Mouse (Mus musculus): ENCODE results near the gene Slc22a5.

Gene Slc22a5

GRCm38 (mm10) chr11:53842161-53842581, 49.3 kb downstream of the Slc22a5 start:
- intact Hi-C loops (cut with DNase I): no loop called here

DNA sequence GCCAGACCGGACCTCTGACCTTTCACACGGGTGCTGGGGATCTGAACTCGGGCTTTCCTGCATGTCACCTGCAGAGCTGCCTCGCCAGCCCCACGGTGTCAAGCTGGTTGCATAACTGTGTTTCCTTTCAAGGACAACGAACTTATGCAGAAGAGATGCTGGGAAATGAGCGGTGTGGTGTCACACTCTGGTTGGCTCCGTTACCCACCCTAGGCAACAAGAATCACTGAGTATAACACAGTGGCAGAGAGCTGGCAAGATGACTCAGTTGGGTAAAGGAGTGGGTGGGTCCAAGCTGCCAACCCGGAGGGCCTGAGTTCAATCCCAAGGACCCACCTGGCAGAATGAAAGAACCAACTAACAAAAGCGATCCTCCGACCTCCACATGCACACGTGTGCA, 49.9 kb downstream of the Slc22a5 start:
- intact Hi-C loops (cut with DNase I): no loop called here

DNA sequence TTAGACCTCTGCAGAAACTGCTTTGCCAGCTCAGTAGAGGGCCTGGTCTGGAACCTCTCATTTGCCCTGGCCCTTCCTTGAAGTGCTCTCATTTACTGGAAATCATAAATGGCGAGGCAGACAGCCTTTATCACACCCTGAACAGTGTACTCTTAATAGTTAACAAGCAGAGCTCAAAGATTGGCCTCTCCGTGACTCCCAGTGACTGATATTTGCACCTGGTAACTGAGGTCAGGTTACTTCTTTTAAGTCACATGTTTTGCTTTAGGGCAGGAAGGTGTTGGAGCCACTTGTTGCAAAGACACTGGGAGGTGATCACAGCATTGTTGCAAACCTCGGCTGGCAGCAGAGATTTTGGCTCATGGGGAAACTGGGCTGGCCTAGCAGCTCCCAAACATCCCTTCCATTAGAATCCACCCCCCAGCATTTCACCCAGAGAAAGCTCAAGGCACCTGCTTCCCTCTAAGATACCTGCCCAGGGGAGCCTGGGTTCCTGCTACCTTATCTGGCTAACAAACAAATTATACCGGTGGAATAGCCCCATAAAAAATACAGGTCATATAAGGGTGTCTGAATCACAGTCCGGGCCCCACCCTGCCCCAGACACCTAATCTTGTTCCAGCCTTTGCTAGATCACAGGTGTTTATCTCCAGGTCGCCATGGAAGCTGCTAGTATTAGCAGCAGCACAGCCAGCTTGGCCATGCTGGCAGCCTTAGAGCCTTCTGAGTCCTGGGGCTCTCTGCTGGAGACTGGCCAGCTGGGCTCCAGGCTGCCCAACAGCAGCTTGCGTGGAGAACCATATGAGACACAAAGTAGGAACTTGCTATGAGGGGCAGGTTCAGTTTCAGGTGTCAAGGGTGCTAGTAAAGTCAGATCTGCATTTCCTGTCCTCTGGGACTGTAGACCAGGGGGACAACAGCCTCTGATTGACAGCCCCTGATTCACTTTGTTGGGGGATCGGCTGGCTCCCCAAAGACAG, 51.5 kb downstream of the Slc22a5 start:
- intact Hi-C loops (cut with DNase I): no loop called here

DNA sequence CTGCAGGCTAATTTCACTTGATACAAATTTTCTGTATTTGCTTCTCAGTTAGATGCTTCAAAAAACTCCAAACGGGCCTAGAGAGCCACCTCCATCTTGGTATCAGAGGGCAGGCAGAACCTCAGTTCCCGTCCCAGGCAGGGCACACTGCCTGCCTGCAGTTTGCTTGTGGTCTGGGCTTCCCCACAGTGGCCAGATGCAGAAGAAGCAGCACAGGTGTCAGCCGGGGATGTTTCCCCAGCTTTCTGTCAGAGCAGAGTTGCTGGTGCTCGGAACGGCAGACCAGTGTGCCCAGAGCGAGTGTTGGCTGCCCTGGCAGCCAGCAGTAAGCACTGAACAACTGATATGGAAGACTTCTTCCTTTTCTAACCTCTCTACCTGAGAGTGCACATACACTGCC, 52.3 kb downstream of the Slc22a5 start:
- intact Hi-C loops (cut with DNase I): no loop called here

- intact Hi-C loops (cut with DNase I): no loop called here
These were observed 53.7 kb downstream of the Slc22a5 start for GRCm38 (mm10) chr11:53837731-53838130.

DNA sequence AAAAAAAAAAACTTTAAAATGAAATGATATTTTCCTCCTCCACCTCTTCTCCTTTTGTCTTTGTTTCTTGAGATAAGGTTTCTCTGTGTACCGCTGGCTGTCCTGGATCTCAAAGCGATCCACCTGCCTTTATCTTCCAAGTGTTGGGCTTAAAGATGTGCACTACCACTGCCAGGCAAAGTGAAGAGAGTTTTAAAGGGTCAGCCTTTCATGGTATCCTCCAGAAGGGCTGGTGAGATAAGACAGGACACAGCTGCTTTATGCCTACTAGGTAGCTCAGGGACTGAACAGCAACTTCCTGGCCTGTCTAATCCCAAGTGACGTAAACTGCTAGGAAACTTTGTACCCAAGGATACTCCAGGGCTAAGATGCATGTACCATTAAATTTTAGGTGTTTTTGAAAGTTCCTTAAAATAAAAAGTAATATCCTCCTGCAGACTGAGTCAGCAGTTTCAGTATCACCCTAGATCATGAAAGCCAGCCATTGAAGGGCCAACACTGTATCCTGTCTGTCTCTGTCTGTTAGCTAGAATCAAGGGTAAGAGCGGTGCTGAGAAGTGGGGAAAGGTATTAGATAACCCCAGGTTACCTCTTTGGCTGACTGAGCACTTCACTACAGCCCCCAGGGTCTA, 56.0 kb downstream of the Slc22a5 start:
- intact Hi-C loops (cut with DNase I): no loop called here

- intact Hi-C loops (cut with DNase I): no loop called here
These were observed 66.1 kb downstream of the Slc22a5 start for GRCm38 (mm10) chr11:53825409-53825808.

GRCm38 (mm10) chr11:53821945-53822338, 69.5 kb downstream of the Slc22a5 start:
- intact Hi-C loops (cut with DNase I): no loop called here

- intact Hi-C loops (cut with DNase I): no loop called here
These were observed 70.1 kb downstream of the Slc22a5 start for GRCm38 (mm10) chr11:53821230-53821944.

GRCm38 (mm10) chr11:53820516-53821170, 70.8 kb downstream of the Slc22a5 start:
- intact Hi-C loops (cut with DNase I): no loop called here

- intact Hi-C loops (cut with DNase I): no loop called here
These were observed 71.9 kb downstream of the Slc22a5 start for GRCm38 (mm10) chr11:53819511-53819910.

DNA sequence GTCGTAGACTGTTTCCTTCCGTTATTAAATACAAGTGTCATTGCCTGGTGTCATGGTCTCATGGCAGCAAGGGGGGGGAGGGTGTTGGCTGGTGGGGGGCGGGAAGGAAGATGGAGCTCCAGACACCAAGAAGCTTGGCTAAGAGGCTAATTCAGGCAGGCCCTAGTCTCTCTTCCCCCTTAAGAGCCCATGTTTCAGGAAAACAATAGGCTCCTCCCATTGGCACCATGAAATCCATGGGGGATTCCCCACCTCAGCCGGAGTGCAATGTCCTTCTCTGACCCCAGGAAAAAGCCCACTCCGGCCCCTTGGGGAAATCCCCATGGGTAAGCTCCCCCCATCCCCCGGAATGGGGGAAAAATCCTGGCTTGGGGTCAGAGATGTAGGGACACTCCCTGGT, 72.7 kb downstream of the Slc22a5 start:
- intact Hi-C loops (cut with DNase I): no loop called here

GRCm38 (mm10) chr11:53816841-53817375, 74.6 kb downstream of the Slc22a5 start:
- intact Hi-C loops (cut with DNase I): no loop called here

DNA sequence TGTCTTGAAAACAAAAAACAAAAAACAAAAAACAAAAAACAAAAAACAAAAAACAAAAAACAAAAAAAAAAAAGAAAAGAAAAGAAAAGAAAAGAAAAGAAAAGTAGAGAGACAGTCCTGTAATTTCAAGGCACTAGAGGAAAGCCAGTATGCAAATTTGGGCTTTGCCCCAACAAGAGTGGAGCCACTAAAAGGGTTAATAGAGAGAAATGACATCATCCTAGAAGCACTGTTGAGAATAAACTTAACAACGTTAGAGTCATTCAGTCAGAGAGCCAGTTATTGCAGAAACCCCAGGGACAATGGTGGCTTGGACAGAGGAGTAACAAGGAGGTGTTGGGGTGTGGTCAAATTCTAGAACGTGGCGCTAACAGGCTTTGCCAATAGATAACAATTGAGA, 76.7 kb downstream of the Slc22a5 start:
- intact Hi-C loops (cut with DNase I): no loop called here

All from adrenal gland (tissue).